8 mouse cellular contexts compared by ENCODE assay signal in the genomic region with DNA sequence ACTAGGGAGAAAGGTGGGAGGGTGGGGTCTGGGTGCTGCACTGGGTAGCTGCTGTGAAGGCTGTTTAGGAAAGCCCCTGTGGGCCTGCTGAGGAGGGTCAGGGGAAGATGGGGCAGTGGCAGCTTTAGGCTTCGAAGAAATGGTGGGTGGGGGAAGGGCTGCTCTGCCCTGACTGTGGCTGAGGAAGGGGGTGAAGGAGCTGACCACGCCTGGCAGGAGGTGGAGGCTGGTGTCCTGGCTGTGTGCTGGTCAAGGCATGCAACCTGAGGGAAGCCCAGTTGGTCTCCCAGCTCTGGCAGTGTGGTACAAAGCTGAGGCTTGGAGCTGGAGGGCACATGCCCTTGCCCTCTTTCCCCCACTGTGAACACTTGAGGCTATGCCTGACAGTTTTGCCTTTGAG. TPM values are rescaled to one million over a fixed set of nuclear protein-coding genes. Genes with fewer than 3 reads are reported as not detected.
DNase-seq lines count a peak whose midpoint lies in the region; ATAC-seq lines count a peak whose summit lies in the region.

No protein-coding gene starts in this region.

- no peak for DNase-seq in neural tube, embryonic 11.5 days (ENCODE audit: low spot score)
- DNase-seq in neural tube, embryonic 10.5 days (ENCODE audit: extremely low spot score, low spot score), result no peak
- no peak for DNase-seq in urinary bladder, postnatal 25 days (ENCODE audit: low spot score)
- DNase-seq in cerebellum, adult 8-10 months, result no peak
- DNase-seq in right cerebral cortex, postnatal 36 days (ENCODE audit: low spot score in 2 of 2), result no peak

- 20% methylated on average over 2 of the region's 2 CpGs for WGBS in neural tube, embryonic 11.5 days
- WGBS in hindbrain, embryonic 12.5 days, result 18% methylated on average over 2 of the region's 2 CpGs
- whole genome bisulfite sequencing in limb, embryonic 13.5 days, result 19% methylated on average over 2 of the region's 2 CpGs

- H3K4me2 ChIP-seq in neural tube, embryonic 11.5 days (ENCODE audit: low read depth), result 0 out of 2 replicates have a peak overlapping the region, but pooled peaks have one; percentile 5
- H3K4me2 ChIP-seq in hindbrain, embryonic 12.5 days (replicated peaks), result peak overlapping the region; percentile 82
- peak overlapping the region; percentile 86 for H3K4me2 ChIP-seq in limb, embryonic 13.5 days (replicated peaks)

- H3K9ac ChIP-seq in neural tube, embryonic 11.5 days (ENCODE audit: low read length), result 0 out of 2 replicates have a peak overlapping the region, but pooled peaks have one; percentile 26
- peak overlapping the region; percentile 83 for H3K9ac ChIP-seq in hindbrain, embryonic 12.5 days
- H3K9ac ChIP-seq in limb, embryonic 13.5 days, result peak overlapping the region; percentile 94

- no peaks in the 10 kb centered on the region for H3K9me3 ChIP-seq in neural tube, embryonic 11.5 days (ENCODE audit: control insufficient read depth, low read length)
- H3K9me3 ChIP-seq in hindbrain, embryonic 12.5 days (replicated peaks), result no peaks in the 10 kb centered on the region
- H3K9me3 ChIP-seq in limb, embryonic 13.5 days, result no peaks in the 10 kb centered on the region

- peaks cover 29% of the 10 kb centered on the region for H3K4me1 ChIP-seq in neural tube, embryonic 11.5 days (ENCODE audit: control insufficient read depth, insufficient read depth, low read length)
- peaks cover 52% of the 10 kb centered on the region for H3K4me1 ChIP-seq in hindbrain, embryonic 12.5 days
- H3K4me1 ChIP-seq in limb, embryonic 13.5 days, result peaks cover 64% of the 10 kb centered on the region

- no peak overlapping the region for H3K27ac ChIP-seq in neural tube, embryonic 11.5 days (ENCODE audit: low read depth, low read length)
- no peak overlapping the region for H3K27ac ChIP-seq in hindbrain, embryonic 12.5 days
- H3K27ac ChIP-seq in limb, embryonic 13.5 days, result peak overlapping the region; percentile 65; the same call in 1 of the 2 replicates

- peaks cover 4% of the 10 kb centered on the region for H3K36me3 ChIP-seq in neural tube, embryonic 11.5 days (ENCODE audit: control insufficient read depth, insufficient read depth, low read length)
- peaks cover 21% of the 10 kb centered on the region for H3K36me3 ChIP-seq in hindbrain, embryonic 12.5 days
- H3K36me3 ChIP-seq in limb, embryonic 13.5 days, result peaks cover 43% of the 10 kb centered on the region

- H3K27me3 ChIP-seq in neural tube, embryonic 11.5 days (ENCODE audit: control insufficient read depth, insufficient read depth, low read length), result no peaks in the 10 kb centered on the region
- H3K27me3 ChIP-seq in hindbrain, embryonic 12.5 days, result no peaks in the 10 kb centered on the region
- H3K27me3 ChIP-seq in limb, embryonic 13.5 days, result no peaks in the 10 kb centered on the region

- ATAC-seq in neural tube, embryonic 11.5 days (ENCODE audit: insufficient read depth, low FRiP score, low TSS enrichment), result no peak
- no peak for ATAC-seq in hindbrain, embryonic 12.5 days (ENCODE audit: low FRiP score)
- ATAC-seq in limb, embryonic 13.5 days (ENCODE audit: low FRiP score, low read depth), result no peak
- ATAC-seq in megakaryocyte-erythroid progenitor cell, adult 5-6 weeks (replicated peaks; ENCODE audit: low FRiP score, low TSS enrichment, poor library complexity, severe bottlenecking), result no peak

- H3K4me3 ChIP-seq in neural tube, embryonic 11.5 days (ENCODE audit: low read depth, low read length), result no peak overlapping the region
- H3K4me3 ChIP-seq in hindbrain, embryonic 12.5 days, result peak overlapping the region; percentile 75; the same call in 1 of the 2 replicates
- peak overlapping the region; percentile 97 for H3K4me3 ChIP-seq in limb, embryonic 13.5 days

RNA-seq across cellular contexts. Expression of gene Bri3, which starts 14.4 kb away (rescaled TPM):
- polyA plus RNA-seq in neural tube, embryonic 11.5 days (2014; fragmentation: Nextera tagmentation; extraction: Ambion mirVana), result 119 and 121 TPM in 2 replicates
- polyA plus RNA-seq in hindbrain, embryonic 12.5 days (2016; fragmentation: Nextera tagmentation; extraction: Ambion mirVana), result 126 and 150 TPM in 2 replicates
- polyA plus RNA-seq in limb, embryonic 13.5 days (2015; fragmentation: Nextera tagmentation; extraction: Ambion mirVana), result 112 and 126 TPM in 2 replicates
- total RNA-seq in megakaryocyte-erythroid progenitor cell, adult 5-6 weeks (2014; fragmentation: Nextera tagmentation), result 29.3 and 44.6 TPM in 2 replicates
- 11.2 and 17.9 TPM in 2 replicates for total RNA-seq in megakaryocyte-erythroid progenitor cell, adult 5-6 weeks (2017)

RNA-seq across cellular contexts. Expression of gene Tecpr1, which starts 35.3 kb away (rescaled TPM):
- 18.4 and 18.6 TPM in 2 replicates for polyA plus RNA-seq in neural tube, embryonic 11.5 days (2014; fragmentation: Nextera tagmentation; extraction: Ambion mirVana)
- 35.9 and 36.6 TPM in 2 replicates for polyA plus RNA-seq in hindbrain, embryonic 12.5 days (2016; fragmentation: Nextera tagmentation; extraction: Ambion mirVana)
- polyA plus RNA-seq in limb, embryonic 13.5 days (2015; fragmentation: Nextera tagmentation; extraction: Ambion mirVana), result 26.3 and 27.0 TPM in 2 replicates
- 3.8 and 9.4 TPM in 2 replicates for total RNA-seq in megakaryocyte-erythroid progenitor cell, adult 5-6 weeks (2014; fragmentation: Nextera tagmentation)
- total RNA-seq in megakaryocyte-erythroid progenitor cell, adult 5-6 weeks (2017), result 1.7 and 5.1 TPM in 2 replicates

Comparison
In these comparisons a context has a peak if more than half of its experiments do, and no peak if none do; other contexts are left out.
1. H3K4me2 ChIP-seq: peak in every context shown above with its lines; median percentile 86 in limb, embryonic 13.5 days; 82 in hindbrain, embryonic 12.5 days; 5 in neural tube, embryonic 11.5 days.
2. H3K9ac ChIP-seq: peak in every context shown above with its lines; median percentile 94 in limb, embryonic 13.5 days; 83 in hindbrain, embryonic 12.5 days; 26 in neural tube, embryonic 11.5 days.